Mouse (Mus musculus): ENCODE data around the gene Gm3233.

DNA sequence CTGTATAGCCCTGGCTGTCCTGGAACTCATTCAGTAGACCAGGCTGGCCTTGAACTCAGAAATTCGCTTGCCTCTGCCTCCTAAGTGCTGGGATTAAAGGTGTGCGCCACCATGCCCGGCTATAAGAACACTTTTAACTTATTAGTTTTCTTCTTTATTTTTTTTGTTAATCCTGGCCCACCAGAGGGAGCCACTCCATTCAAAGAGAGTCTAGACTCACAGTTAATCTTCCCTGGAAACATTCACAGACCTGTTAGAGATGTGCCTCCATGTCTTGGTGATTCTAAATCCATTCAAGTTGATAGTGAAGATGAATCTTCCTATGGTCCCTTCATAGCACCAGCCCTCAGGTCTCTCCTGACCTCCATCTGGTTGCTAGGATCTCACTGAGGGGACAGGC, 49.7 kb downstream of the Gm3233 start:
- TF ChIP-seq CTCF (IDR thresholded peaks at IDR 0.05; ENCODE audit: borderline replicate concordance, control insufficient read depth, extremely low read depth, insufficient read depth, low read length, poor library complexity) (no peak), POLR2A (IDR thresholded peaks at IDR 0.05; ENCODE audit: control insufficient read depth, extremely low read depth, insufficient read depth, low read length, poor library complexity) (no peak)
